Mouse (Mus musculus) heart, adult 9 months (tissue): ENCODE results near the gene Atp11b.

Source experiments
- DNase-seq, 2 experiments: peaks; one replicate each; pipeline ENCODE4 v3.0.0; 2022; ENCODE audit warnings: low spot score in 2 of 2

Gene Atp11b

DNA sequence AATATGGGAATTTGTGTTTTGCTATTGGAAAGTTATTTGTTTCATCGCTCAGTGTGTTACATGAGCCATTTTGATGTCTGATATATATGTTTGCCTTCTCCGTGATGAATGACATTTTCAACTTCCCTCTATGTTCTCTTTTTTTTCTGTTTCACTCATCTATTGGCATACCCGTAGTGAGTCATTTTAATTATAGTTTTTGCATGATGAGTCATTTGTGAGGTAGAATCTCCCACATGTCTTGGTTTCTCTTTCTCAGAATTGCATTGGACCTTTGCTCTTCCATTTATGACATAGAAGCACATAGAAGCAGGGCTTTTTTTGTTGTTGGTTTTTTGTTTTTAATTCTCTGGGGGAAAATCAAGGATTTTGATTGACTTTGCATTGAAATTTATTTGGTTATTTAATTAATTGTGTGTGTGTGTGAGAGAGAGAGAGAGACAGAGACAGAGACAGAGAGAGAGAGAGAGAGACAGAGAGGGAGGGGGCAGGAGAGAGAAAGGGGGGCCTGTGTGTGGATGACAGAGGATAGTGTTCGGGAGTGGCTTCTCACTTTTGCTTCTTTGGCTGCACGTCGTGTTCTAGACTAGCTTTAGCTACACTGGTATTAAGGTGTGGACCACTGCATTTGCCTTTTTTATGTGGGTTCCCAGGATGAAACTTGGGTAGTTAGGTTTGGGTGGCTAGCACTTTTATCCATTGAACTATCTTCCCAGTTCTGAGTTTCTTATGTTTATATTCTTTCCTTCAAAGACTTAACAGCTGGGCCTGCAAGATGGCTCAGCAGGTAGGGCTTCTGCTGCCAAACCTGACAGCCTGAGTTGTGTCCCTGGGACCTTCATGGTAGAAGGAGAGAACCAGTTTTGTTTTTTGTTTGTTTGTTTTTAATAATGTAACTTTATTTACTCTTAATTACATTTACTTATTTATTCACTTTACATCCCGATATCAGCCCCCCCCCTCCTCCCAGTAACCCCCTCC lies 11.0 kb downstream of the Atp11b start:
- no peak for DNase-seq

DNA sequence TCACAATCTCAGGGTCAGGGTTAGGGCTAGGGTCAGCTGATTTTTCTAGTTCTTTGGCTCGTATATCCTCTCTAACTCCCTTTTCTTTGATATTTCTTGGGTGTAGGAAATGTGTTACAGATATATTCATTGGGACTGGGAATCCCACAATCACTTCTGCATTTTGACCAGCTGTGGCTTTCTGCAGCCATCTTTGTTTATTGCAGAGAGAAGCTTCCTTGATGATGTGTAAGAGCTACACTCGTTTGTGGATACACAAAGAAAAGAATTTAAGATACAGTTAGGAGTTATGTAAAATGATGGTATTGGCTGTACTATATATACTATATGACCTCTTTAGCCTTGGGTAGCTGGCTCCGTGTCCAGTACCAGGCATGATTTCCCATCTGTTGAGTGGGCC lies 25.8 kb downstream of the Atp11b start:
- no peak for DNase-seq

DNA sequence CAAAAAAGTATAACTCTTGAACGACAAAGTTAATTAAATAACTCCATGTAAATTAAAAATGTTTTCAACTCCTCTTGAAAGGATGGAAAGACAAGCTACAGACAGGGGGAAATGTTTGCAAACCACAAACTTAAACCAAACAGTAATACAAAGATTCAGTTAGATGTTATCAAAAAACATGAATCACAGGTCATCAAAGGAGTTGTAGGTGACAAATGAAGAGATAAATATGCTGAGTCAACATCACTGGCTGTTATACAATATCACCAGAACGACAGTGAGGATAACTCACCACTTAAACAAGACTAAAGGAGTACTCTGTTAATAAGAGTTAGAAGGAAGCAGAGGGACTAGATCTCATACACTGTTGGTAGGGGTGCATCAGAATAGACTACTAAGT lies 48.1 kb downstream of the Atp11b start:
- DNase-seq = no peak

DNA sequence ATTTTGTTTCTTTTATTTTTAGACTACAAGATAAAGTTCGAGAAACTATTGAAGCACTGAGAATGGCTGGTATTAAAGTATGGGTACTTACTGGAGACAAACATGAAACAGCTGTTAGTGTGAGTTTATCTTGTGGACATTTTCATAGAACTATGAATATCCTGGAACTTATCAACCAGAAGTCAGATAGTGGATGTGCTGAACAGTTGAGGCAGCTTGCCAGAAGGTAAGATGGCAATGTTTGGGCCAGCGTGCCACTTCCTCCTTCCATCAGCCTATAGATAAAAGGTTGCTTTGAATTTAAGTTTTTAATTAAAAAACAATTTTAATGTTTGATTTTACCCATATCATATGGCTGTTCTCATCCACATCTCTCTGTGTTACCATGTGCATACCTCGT lies 66.0 kb downstream of the Atp11b start:
- no peak for DNase-seq

DNA sequence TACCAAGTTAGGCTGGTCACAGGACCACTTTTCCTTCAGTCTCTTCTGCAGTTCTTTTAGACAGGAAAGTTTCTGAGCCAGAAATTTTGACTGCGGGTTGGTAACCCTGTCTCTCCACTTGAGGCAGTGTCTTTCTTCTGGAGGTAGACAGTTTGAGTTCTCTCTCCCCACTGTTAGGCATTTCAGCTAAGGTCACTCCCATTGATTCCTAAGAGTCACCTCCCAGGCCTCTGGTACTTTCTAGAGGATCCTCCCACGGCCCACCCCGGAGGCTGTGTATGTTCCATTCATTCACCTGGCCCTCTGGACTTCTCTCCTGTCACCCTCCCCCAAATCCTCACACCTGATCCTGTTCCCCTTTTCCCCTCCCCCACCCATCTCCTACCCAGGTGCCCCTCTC lies 68.1 kb downstream of the Atp11b start:
- DNase-seq = no peak

DNA sequence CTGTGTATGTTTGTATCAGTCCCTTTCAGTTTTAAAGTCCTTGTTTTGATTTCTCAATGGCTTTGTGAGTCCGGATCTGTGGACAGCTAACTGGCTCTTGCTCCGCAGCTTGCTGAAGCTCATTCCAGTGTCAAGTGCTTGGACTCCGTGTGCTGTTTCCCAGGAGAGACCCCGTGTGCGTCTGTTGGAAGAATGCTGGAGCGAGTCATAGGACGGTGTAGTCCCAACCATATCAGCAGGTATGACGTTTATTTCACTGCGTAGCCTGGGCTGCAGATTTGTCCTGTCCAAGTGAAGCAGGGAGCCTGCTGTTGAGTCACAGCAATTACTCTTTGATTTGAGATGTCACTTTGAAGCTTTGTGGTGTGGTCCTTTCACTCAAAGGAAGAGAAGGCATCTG lies 95.4 kb downstream of the Atp11b start:
- DNase-seq = peak in 1 of 2 experiments; percentile 17

DNA sequence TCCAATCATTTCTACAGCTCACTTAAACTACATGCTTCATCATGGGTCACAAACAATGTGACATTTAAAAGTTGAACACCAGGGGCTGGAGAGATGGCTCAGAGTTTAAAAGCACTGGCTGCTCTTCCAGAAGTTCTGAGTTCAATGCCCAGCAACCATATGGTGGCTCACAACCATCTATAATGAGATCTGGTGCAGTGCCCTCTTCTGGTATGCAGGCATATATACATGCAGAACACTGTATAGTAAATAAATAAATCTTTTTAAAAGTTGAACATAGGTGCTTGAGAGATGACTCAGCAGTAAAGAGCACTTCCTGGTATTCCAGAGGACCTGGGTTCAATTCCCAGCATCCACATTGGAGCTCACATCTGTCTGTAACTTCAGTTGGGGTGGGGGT lies 129.4 kb downstream of the Atp11b start:
- DNase-seq = no peak

DNA sequence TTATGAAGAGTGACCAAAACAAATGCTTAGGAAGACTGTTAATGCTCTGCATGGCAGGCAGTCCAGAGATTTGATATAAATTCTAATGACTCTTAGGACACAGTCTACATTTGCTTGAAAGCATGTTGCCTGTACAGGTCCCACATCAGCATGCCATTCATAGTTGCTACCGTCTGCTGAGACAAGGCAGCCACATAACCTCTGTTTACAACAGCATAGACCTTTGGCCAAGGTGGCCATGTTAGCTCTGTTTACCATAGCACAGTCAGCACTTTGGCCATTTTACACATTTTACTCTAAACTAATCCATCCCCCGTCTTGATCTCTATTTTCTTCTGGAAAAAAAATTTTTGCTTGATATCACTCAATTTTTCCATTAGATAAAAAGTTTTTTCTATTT lies 135.6 kb downstream of the Atp11b start:
- DNase-seq = no peak

DNA sequence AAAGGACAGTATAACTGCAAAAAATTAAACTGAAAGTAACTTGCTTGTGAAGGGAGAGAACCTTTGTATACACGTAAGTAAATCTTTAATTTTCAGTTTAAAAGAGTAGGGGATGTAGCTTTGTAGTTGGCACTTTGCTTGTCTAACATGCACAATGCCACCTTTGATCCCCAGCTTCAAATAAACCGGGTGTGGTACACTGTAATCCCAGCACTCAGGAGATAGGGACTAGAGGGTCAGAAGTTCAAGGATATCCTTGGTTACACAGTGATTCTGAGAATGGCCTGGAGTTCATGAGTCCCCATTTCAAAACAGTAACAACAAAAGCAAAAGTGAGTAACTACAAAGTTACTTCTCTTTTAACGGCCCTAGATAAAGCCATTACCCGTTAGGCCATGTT lies 137.2 kb downstream of the Atp11b start:
- DNase-seq = no peak

DNA sequence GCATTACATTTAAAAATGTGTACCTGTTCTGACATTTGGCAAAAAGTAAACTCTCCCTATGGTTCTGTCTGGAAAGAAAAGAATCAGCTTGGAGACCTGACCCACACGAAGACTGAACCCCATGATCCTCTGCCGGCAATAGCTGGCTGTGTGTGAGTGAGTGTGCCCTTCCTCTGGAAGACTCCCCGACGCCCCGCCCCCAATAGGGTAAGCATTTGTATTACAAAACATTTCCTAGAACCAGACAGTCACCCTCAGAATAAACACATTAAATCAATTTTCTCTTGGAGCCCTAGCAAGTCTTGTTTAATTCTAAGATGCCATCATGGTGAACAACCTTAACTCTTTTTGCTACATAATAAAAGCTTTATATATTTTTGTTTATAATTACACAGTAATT lies 139.2 kb downstream of the Atp11b start:
- no peak for DNase-seq

DNA sequence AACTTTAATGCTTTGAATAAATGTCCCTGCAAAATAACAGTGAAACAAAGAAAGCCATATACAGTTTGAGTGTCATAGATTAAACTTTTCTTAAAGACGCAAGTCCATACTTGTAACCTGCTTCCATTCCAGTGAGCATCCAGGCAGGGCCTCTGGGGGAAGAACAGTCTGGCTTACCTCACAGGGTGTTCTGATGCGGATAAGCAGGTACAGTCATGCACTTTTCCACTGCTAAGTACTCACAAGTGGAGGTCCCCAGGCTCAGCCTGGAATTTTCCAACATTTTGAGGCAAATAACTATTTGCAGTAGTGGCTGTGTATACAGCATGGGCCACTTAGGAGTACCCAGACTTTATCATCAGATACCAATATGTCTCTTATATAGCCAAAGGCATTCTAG lies 144.0 kb downstream of the Atp11b start:
- DNase-seq = no peak

DNA sequence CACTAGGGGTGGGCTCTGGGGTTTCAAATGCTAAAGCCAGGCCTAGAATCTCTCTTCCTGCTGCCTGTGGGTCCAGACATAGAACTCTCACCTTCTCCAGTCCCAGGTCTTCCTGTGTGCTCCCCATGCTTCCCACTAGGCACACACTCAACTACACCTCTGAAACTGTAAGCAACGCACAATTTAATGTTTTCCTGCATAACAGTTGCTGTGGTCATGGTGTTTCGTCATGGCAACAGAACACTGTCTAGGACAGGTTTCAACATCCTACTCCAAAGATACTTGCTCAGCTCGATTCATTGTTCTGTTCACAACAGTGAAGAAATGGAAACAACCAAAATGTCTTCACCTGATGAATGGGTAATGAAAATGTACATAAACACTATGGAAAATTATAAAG lies 145.2 kb downstream of the Atp11b start:
- DNase-seq = no peak

DNA sequence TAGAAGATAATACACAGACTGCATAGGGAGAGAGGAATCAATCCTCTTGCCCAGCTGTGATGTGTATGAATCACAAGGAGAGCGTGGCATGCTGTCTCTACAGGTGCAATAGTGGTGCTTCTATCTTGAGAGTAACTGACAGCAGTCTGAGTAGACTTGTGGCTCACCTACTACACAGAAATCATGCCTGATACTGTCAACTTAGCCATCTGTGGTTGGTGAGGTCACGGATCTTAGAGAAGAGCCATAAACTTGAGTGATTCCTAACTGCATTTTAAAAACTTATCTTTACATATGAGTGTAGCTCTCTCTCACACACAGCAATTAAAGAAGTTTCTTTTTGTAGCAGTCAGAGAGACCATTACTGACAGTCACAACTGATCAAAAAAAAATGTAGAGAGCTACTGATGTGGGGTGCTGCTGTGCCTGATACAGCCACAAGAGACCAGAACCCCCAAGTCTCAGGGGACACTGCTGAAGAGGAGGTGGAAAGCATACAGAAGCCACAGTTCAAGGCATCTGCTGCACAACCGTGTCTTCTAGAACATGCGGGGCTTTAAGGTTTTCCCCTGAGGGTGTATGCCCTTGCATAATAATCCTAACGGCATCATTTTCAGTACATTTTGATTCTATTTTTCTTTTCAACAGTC lies 146.8 kb downstream of the Atp11b start:
- DNase-seq = no peak
